Mouse (Mus musculus) CH12.LX (cell line): Measurements from ENCODE around the gene Tubgcp4. TPM values are rescaled to one million over a fixed set of nuclear protein-coding genes. Genes with fewer than 3 reads are reported as not detected.

Experiments used
- DNase-seq: peaks from one replicate; pipeline ENCODE4 v3.0.0-alpha.2; 2013; ENCODE audit errors: extremely low read depth
- H3K27ac ChIP-seq: 2 replicates; pipeline ENCODE4 v1.5.1; 2012; ENCODE audit warnings: low read depth, mild to moderate bottlenecking, control low read depth, moderate library complexity; ENCODE audit not compliant: insufficient read depth
- H3K27me3 ChIP-seq: replicated peaks from 2 replicates; pipeline ENCODE3; 2012; ENCODE audit warnings: inconsistent platforms
- H3K36me3 ChIP-seq, 2 experiments: replicated peaks in 1 of 2; 2 replicates each; pipeline versions ENCODE3 to v1.6.1; 2012; ENCODE audit warnings: inconsistent platforms in 1 of 2, low read length in 1 of 2, mild to moderate bottlenecking in 1 of 2, mixed read lengths in 1 of 2, moderate library complexity in 1 of 2; ENCODE audit not compliant: control insufficient read depth in 1 of 2, insufficient read depth in 1 of 2
- H3K4me1 ChIP-seq, 2 experiments: 2 replicates each; pipeline ENCODE4 v1.6.1; 2012; ENCODE audit warnings: inconsistent platforms in 1 of 2, moderate library complexity in 1 of 2; ENCODE audit not compliant: insufficient read depth in 2 of 2, control insufficient read depth in 1 of 2
- H3K4me2 ChIP-seq: 2 replicates; pipeline ENCODE4 v1.6.1; 2012; ENCODE audit warnings: low read depth, mild to moderate bottlenecking, control low read depth; ENCODE audit not compliant: poor library complexity, insufficient read depth, severe bottlenecking
- H3K4me3 ChIP-seq, 3 experiments: fragments of 150-350 bp in 1 of 3; sonication (generic) in 1 of 3; replicated peaks in 1 of 3; 2 replicates each; pipeline versions ENCODE3 to v1.5.1; 2011 to 2012; ENCODE audit warnings: low read depth in 2 of 3, low read length in 2 of 3, mild to moderate bottlenecking in 2 of 3, moderate library complexity in 2 of 3, control low read depth in 1 of 3, improper control_type of control experiment in 1 of 3, inconsistent platforms in 1 of 3, mixed read lengths in 1 of 3; ENCODE audit not compliant: poor library complexity in 1 of 3
- H3K79me2 ChIP-seq: replicated peaks from 2 replicates; pipeline ENCODE4 v1.6.1; 2012; ENCODE audit warnings: mild to moderate bottlenecking, moderate library complexity; ENCODE audit not compliant: control insufficient read depth, poor library complexity, insufficient read depth, severe bottlenecking; ENCODE audit errors: extremely low read depth
- H3K9ac ChIP-seq: 2 replicates; pipeline ENCODE4 v1.6.1; 2012; ENCODE audit warnings: low read depth, mild to moderate bottlenecking, control low read depth, moderate library complexity; ENCODE audit not compliant: insufficient read depth
- H3K9me3 ChIP-seq: replicated peaks from 2 replicates; pipeline ENCODE3; 2012; ENCODE audit warnings: low read length, inconsistent platforms, mixed read lengths
- CHD1 ChIP-seq: IDR thresholded peaks from 2 replicates; pipeline ENCODE4 v1.6.1; 2012; ENCODE audit warnings: low read depth, low read length, improper control_type of control experiment, inconsistent platforms
- ELF1 ChIP-seq: IDR thresholded peaks from 2 replicates; pipeline ENCODE4 v1.6.1; 2014; ENCODE audit warnings: low read depth, mild to moderate bottlenecking, inconsistent platforms, low read length, improper control_type of control experiment
- EP300 ChIP-seq: IDR thresholded peaks from 2 replicates; pipeline ENCODE4 v1.6.1; 2011; ENCODE audit warnings: low read length, improper control_type of control experiment
- HCFC1 ChIP-seq: IDR thresholded peaks from 2 replicates; pipeline ENCODE4 v1.6.1; 2012; ENCODE audit warnings: low read depth, mild to moderate bottlenecking, inconsistent platforms, low read length, improper control_type of control experiment
- IRF4 ChIP-seq: IDR thresholded peaks from 2 replicates; pipeline ENCODE4 v1.6.1; 2014; ENCODE audit warnings: low read depth, mild to moderate bottlenecking, inconsistent platforms, low read length, improper control_type of control experiment
- JUN ChIP-seq: IDR thresholded peaks from 2 replicates; pipeline ENCODE4 v1.6.1; 2011; ENCODE audit warnings: low read depth, mild to moderate bottlenecking, low read length, improper control_type of control experiment, moderate library complexity; ENCODE audit not compliant: insufficient read depth
- JUND ChIP-seq: conservative IDR thresholded peaks from 2 replicates; pipeline ENCODE4 v1.6.1; 2011; ENCODE audit warnings: low read depth, low read length, improper control_type of control experiment
- KAT2A ChIP-seq: IDR thresholded peaks from 2 replicates; pipeline ENCODE4 v1.6.1; 2012; ENCODE audit warnings: low read length, improper control_type of control experiment, inconsistent platforms; ENCODE audit not compliant: insufficient replicate concordance
- MAFK ChIP-seq: IDR thresholded peaks from 2 replicates; pipeline ENCODE4 v1.6.1; 2011; ENCODE audit warnings: low read length, improper control_type of control experiment; ENCODE audit not compliant: insufficient replicate concordance
- MXI1 ChIP-seq: IDR thresholded peaks from 2 replicates; pipeline ENCODE4 v1.6.1; 2011; ENCODE audit warnings: mild to moderate bottlenecking, low read depth, low read length, improper control_type of control experiment
- MYC ChIP-seq: IDR thresholded peaks from 2 replicates; pipeline ENCODE4 v1.6.1; 2011; ENCODE audit warnings: low read depth, mild to moderate bottlenecking, improper control_type of control experiment, low read length
- NELFE ChIP-seq: IDR thresholded peaks from 2 replicates; pipeline ENCODE4 v1.6.1; 2011; ENCODE audit warnings: low read depth, low read length, improper control_type of control experiment
- PAX5 ChIP-seq: IDR thresholded peaks from 2 replicates; pipeline ENCODE4 v1.6.1; 2012; ENCODE audit warnings: low read length, inconsistent platforms, mixed read lengths
- POLR2A ChIP-seq: IDR thresholded peaks from 2 replicates; pipeline ENCODE4 v1.6.1; 2011; ENCODE audit warnings: low read depth, mild to moderate bottlenecking, improper control_type of control experiment, low read length
- POLR2AphosphoS2 ChIP-seq: IDR thresholded peaks from 2 replicates; pipeline ENCODE4 v1.6.1; 2011; ENCODE audit warnings: low read depth, low read length, improper control_type of control experiment
- RAD21 ChIP-seq: IDR thresholded peaks from 2 replicates; pipeline ENCODE4 v1.6.1; 2011; ENCODE audit warnings: low read depth, mild to moderate bottlenecking, low read length, improper control_type of control experiment, moderate library complexity
- RCOR1 ChIP-seq: conservative IDR thresholded peaks from 2 replicates; pipeline ENCODE4 v1.6.1; 2012; ENCODE audit warnings: low read depth, mild to moderate bottlenecking, inconsistent platforms, low read length, improper control_type of control experiment
- SIN3A ChIP-seq: IDR thresholded peaks from 2 replicates; pipeline ENCODE4 v1.6.1; 2012; ENCODE audit warnings: low read length, improper control_type of control experiment, inconsistent platforms
- TCF12 ChIP-seq: IDR thresholded peaks from 2 replicates; pipeline ENCODE4 v1.6.1; 2014; ENCODE audit warnings: low read depth, mild to moderate bottlenecking, inconsistent platforms, low read length, improper control_type of control experiment
- UBTF ChIP-seq: IDR thresholded peaks from 2 replicates; pipeline ENCODE4 v1.6.1; 2012; ENCODE audit warnings: low read depth, mild to moderate bottlenecking, inconsistent platforms, low read length, improper control_type of control experiment, moderate library complexity
- USF1 ChIP-seq: IDR thresholded peaks from 2 replicates; pipeline ENCODE4 v1.6.1; 2014; ENCODE audit warnings: low read depth, mild to moderate bottlenecking, inconsistent platforms, low read length, improper control_type of control experiment
- ZMIZ1 ChIP-seq: IDR thresholded peaks from 2 replicates; pipeline ENCODE4 v1.6.1; 2012; ENCODE audit warnings: low read depth, mild to moderate bottlenecking, inconsistent platforms, low read length, improper control_type of control experiment
- dilution Hi-C: fragments of 300-500 bp; cut with MboI; formaldehyde crosslinking; loops from 2 replicates; pipeline ENCODE4 v1.14.3; 2020; ENCODE audit warnings: low sequenced_read_pairs; ENCODE audit not compliant: extremely low pct_unique_long_range_greater_than_20kb, extremely low pct_ligation_motif_present
- in situ Hi-C: fragments of 300-500 bp; cut with MboI; formaldehyde crosslinking; loops from 3 replicates; pipeline ENCODE4 v1.14.3; 2019; ENCODE audit warnings: low sequenced_read_pairs, low pct_ligation_motif_present, low pct_unique_long_range_greater_than_20kb, mixed read lengths
- polyA plus RNA-seq: library from polyadenylated mRNA; unstranded; fragments of >175 nt; gene quantifications from 2 replicates; pipeline ENCODE4 v1.2.1, GENCODE M21; 2012; ENCODE audit warnings: low read depth; ENCODE audit not compliant: insufficient read length
- total RNA-seq, 2 experiments: library from RNA; depleted of rRNA; stranded (reverse); fragments of 300-350 nt in 1 of 2; fragments of >200 nt in 1 of 2; gene quantifications; 2 replicates each; pipeline ENCODE4 v1.2.3; 2012 to 2014

Tubgcp4 gene
- total and polyA plus RNA-seq, 3 experiments = 27.8 to 34.1 (median 31.0) TPM

- Histone ChIP-seq H3K79me2 (no peaks in the 10 kb centered on the region; the same call in 1 of the 2 replicates), H3K36me3 (peaks cover 57 to 93% of the 10 kb centered on the region in 2 experiments), H3K27ac (no peak overlapping the region), H3K4me2 (no peak overlapping the region), H3K4me3 (no peak overlapping the region), H3K27me3 (no peaks in the 10 kb centered on the region), H3K9me3 (no peaks in the 10 kb centered on the region), H3K9ac (no peak overlapping the region), H3K4me1 (peaks cover 0 to 7% of the 10 kb centered on the region in 2 experiments; a peak in 2 of 4 replicates)
- DNase-seq = no peak
- in situ Hi-C loops (no loop called here), dilution Hi-C loops (no loop called here)
- TF ChIP-seq POLR2AphosphoS2 (no peak), MAFK (no peak)
Measured at GRCm38 (mm10) chr2:121214491-121214890, 44.0 kb downstream of the Tubgcp4 start.

- Histone ChIP-seq H3K9ac (no peak overlapping the region), H3K27ac (no peak overlapping the region), H3K36me3 (peaks cover 52 to 90% of the 10 kb centered on the region in 2 experiments), H3K79me2 (no peaks in the 10 kb centered on the region; the same call in 1 of the 2 replicates), H3K9me3 (no peaks in the 10 kb centered on the region), H3K4me3 (no peak overlapping the region), H3K4me2 (no peak overlapping the region), H3K4me1 (no peaks in the 10 kb centered on the region), H3K27me3 (no peaks in the 10 kb centered on the region)
- TF ChIP-seq RAD21 (no peak), USF1 (no peak), MAFK (peak; percentile 67; the same call in 1 of the 2 replicates)
- DNase-seq = no peak
- in situ Hi-C loops = no loop called here
- dilution Hi-C loops = no loop called here
Measured at GRCm38 (mm10) chr2:121219177-121219576, 48.7 kb downstream of the Tubgcp4 start.

- Histone ChIP-seq H3K4me3 (no peak overlapping the region), H3K36me3 (peaks cover 47 to 87% of the 10 kb centered on the region in 2 experiments), H3K9me3 (no peaks in the 10 kb centered on the region), H3K9ac (no peak overlapping the region), H3K4me2 (no peak overlapping the region), H3K27me3 (no peaks in the 10 kb centered on the region), H3K4me1 (no peaks in the 10 kb centered on the region)
- in situ Hi-C loops (no loop called here), dilution Hi-C loops (no loop called here)
- DNase-seq = peak; percentile 6
- no peak for TF ChIP-seq PAX5
- peak; percentile 67 for TF ChIP-seq IRF4
- peak; percentile 56; the same call in 1 of the 2 replicates for TF ChIP-seq JUND
- 0 out of 2 replicates have a peak, but pooled peaks have one; percentile 4 for TF ChIP-seq JUN
- TF ChIP-seq EP300 = 0 out of 2 replicates have a peak, but pooled peaks have one; percentile 15
- TF ChIP-seq USF1 = no peak
- TF ChIP-seq KAT2A = no peak
- TF ChIP-seq TCF12 = no peak
- TF ChIP-seq HCFC1 = no peak
- no peak for TF ChIP-seq MXI1
- no peak for TF ChIP-seq CHD1
- no peak for TF ChIP-seq ZMIZ1
- no peak for TF ChIP-seq MYC
- no peak for TF ChIP-seq SIN3A
- TF ChIP-seq NELFE = no peak
- TF ChIP-seq ELF1 = no peak
- TF ChIP-seq POLR2A = no peak
- no peak for TF ChIP-seq RCOR1
- TF ChIP-seq UBTF = no peak
- TF ChIP-seq MAFK = no peak
- TF ChIP-seq, all 38 proteins: peak for 4
- no peak overlapping the region for H3K27ac ChIP-seq
- H3K79me2 ChIP-seq = no peaks in the 10 kb centered on the region
Measured at GRCm38 (mm10) chr2:121219994-121220393, 49.5 kb downstream of the Tubgcp4 start.
